11 mouse cellular contexts compared by ENCODE assay signal in genomic region chr5:64358639-64359584, GRCm38 (mm10).
DNase-seq lines count a peak whose midpoint lies in the region; ATAC-seq lines count a peak whose summit lies in the region.
"Had no signal": no experiment of that assay in that cellular context is flagged by ENCODE, and none has a peak within 500 bp of the region (broad histone marks: within the 10 kb centered on the region; RNA-seq: fewer than 3 reads in every experiment).

No protein-coding gene starts in this region.

- 0 out of 2 replicates have a peak overlapping the region, but pooled peaks have one; percentile 34 for H3K27ac ChIP-seq in heart, embryonic 15.5 days
- H3K27ac ChIP-seq in limb, embryonic 10.5 days: peak overlapping the region; percentile 66
- no peak overlapping the region for H3K27ac ChIP-seq in neural tube, embryonic 15.5 days (replicated peaks)
- H3K27ac ChIP-seq: left cerebral cortex, adult 2 months had no signal

- no peaks in the 10 kb centered on the region for H3K36me3 ChIP-seq in heart, embryonic 15.5 days
- H3K36me3 ChIP-seq in limb, embryonic 10.5 days: no peaks in the 10 kb centered on the region
- no peaks in the 10 kb centered on the region for H3K36me3 ChIP-seq in neural tube, embryonic 15.5 days

- WGBS in heart, embryonic 15.5 days: 49% methylated on average over 18 of the region's 18 CpGs
- 71% methylated on average over 18 of the region's 18 CpGs for WGBS in limb, embryonic 10.5 days
- WGBS in neural tube, embryonic 15.5 days: 73% methylated on average over 18 of the region's 18 CpGs

- DNase-seq in heart, adult 8-10 months (ENCODE audit: low spot score): no peak
- peak; percentile 36 for DNase-seq in urinary bladder, postnatal 14 days (ENCODE audit: low spot score)
- DNase-seq in urinary bladder, postnatal 10 days (ENCODE audit: low spot score): no peak
- peak; percentile 43 for DNase-seq in limb, embryonic 10.5 days (ENCODE audit: low spot score)
- DNase-seq in T-cell, adult 2 months (ENCODE audit: low spot score): no peak
- DNase-seq: kidney, adult 18-20 months; right cerebral cortex, postnatal 14 days; thymus, postnatal 14 days had no signal

- ATAC-seq in heart, embryonic 15.5 days (replicated peaks; ENCODE audit: insufficient number of reproducible peaks, insufficient read depth, low FRiP score, low read depth): peak; percentile 9; the same call in 1 of the 2 replicates
- no peak for ATAC-seq in neural tube, embryonic 15.5 days (ENCODE audit: low FRiP score)

- H3K9ac ChIP-seq in heart, embryonic 15.5 days: 0 out of 2 replicates have a peak overlapping the region, but pooled peaks have one; percentile 35
- no peak overlapping the region for H3K9ac ChIP-seq in neural tube, embryonic 15.5 days (replicated peaks)

- no peaks in the 10 kb centered on the region for H3K9me3 ChIP-seq in heart, embryonic 15.5 days (replicated peaks)
- no peaks in the 10 kb centered on the region for H3K9me3 ChIP-seq in limb, embryonic 10.5 days (replicated peaks)
- no peaks in the 10 kb centered on the region for H3K9me3 ChIP-seq in neural tube, embryonic 15.5 days (replicated peaks)

- no peaks in the 10 kb centered on the region for H3K27me3 ChIP-seq in heart, embryonic 15.5 days
- no peaks in the 10 kb centered on the region for H3K27me3 ChIP-seq in limb, embryonic 10.5 days (ENCODE audit: low read depth, poor library complexity, severe bottlenecking)
- H3K27me3 ChIP-seq in neural tube, embryonic 15.5 days (replicated peaks): no peaks in the 10 kb centered on the region

- peaks cover 25% of the 10 kb centered on the region for H3K4me1 ChIP-seq in heart, embryonic 15.5 days (replicated peaks)
- peaks cover 14% of the 10 kb centered on the region for H3K4me1 ChIP-seq in limb, embryonic 10.5 days
- H3K4me1 ChIP-seq in neural tube, embryonic 15.5 days: peaks cover 6% of the 10 kb centered on the region

- no peak overlapping the region for H3K4me3 ChIP-seq in heart, embryonic 15.5 days
- H3K4me3 ChIP-seq in limb, embryonic 10.5 days: no peak overlapping the region
- no peak overlapping the region for H3K4me3 ChIP-seq in neural tube, embryonic 15.5 days (replicated peaks)
- H3K4me3 ChIP-seq: left cerebral cortex, adult 2 months had no signal

- H3K4me2 ChIP-seq in heart, embryonic 15.5 days: no peak overlapping the region
- H3K4me2 ChIP-seq in neural tube, embryonic 15.5 days: no peak overlapping the region

Comparison
In these comparisons a context has a peak if more than half of its experiments do, and no peak if none do; other contexts are left out.
1. DNase-seq: peak in urinary bladder, postnatal 14 days (single experiment) and limb, embryonic 10.5 days (single experiment); none in heart, adult 8-10 months (single experiment), urinary bladder, postnatal 10 days (single experiment) and T-cell, adult 2 months (single experiment).